Mouse (Mus musculus) small intestine, adult 10 weeks (tissue): ENCODE results near the gene Gm10272. TPM values are rescaled to one million over a fixed set of nuclear protein-coding genes. Genes with fewer than 3 reads are reported as not detected.

ENCODE experiments used
- polyA plus RNA-seq: library from polyadenylated mRNA; stranded (reverse); fragments of 350-450 nt; fragmentation: Illumina TruSeq; extraction: RNeasy Lipid Tissue Mini Kit (QIAGEN cat#74804); gene quantifications from one replicate; pipeline ENCODE4 v1.2.3, GENCODE M21; 2014; ENCODE audit warnings: low replicate concordance

Gene Gm10272
- polyA plus RNA-seq: not detected

GRCm38 (mm10) chr10:77706326-77706725, at the start of gene Gm10272:
TSS of gene Gm10272 (plus strand) at chr10:77706626.

DNA sequence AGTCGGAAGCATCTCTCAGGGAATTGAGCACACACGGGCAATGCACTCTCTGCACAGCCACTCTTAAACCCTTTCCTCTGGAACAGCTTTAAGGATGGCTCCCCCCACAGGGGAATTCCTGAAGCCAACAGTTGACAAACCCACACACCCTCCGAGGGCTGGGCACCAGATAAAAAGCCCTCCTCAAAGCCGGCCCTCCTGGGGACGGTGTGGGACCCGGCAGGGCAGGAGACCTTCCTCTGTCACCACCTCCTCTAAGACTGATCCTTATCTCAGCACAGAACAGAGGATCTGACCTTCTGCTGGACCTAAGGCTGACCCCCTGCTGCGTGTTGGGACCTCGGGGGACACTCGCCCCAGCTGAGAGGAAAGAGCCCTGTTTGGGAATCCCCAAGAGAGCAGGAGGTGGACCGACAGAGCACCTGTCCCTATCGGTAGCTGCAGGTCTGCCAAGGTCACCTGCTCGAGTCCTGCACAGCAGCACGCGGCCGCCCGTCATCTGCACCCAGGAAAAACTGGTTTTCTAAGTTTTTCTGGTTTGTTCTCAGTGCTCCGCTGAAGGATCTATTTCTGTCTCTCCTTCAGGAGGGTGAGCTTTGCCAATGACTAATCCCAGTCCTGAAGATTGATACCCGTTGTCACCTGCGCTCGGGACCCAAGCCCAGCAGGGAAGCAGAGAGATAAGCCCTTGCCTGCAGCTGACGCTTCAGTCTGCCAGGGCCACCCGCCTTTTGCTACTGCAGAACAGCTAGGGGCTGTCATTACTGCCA, 20.3 kb upstream of the Gm10272 start, which contains the start of gene Tspear:
TSS of gene Tspear (plus strand) at position 675 of the 770 bp plus-strand sequence.

DNA sequence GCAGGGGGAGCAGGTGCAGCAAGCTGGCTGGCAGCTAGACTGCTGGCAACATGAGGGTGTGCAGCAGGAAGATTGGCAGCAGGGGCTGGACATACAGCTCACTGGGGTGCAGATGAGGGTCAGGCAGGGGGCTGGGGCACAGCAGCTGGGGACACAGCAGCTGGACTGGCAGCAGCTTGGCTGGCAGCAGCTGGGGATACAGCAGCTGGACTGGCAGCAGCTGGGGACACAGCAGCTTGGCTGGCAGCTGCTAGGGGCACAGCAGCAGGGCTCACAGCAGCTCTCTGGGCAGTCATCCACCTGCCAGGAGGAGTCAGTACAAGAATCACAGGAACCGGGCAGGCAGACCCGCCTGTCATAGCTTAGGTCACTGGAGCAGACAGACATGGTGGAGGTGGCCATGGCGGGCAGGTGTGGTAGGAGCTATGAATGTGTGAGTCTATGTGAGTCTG, 16.0 kb upstream of the Gm10272 start, which contains the start of gene Gm19402:
TSS of gene Gm19402 (minus strand) at position 402 of the 452 bp plus-strand sequence.

GRCm38 (mm10) chr10:77697133-77697532, 9.3 kb upstream of the Gm10272 start, which contains the start of gene Gm9508:
TSS of gene Gm9508 (minus strand) at chr10:77697233.

GRCm38 (mm10) chr10:77711157-77711556, 4.7 kb downstream of the Gm10272 start, which contains the start of gene Gm10024:
TSS of gene Gm10024 (plus strand) at chr10:77711457.

GRCm38 (mm10) chr10:77715507-77715906, 9.1 kb downstream of the Gm10272 start, which contains the start of gene Gm10142:
TSS of gene Gm10142 (plus strand) at chr10:77715807.

DNA sequence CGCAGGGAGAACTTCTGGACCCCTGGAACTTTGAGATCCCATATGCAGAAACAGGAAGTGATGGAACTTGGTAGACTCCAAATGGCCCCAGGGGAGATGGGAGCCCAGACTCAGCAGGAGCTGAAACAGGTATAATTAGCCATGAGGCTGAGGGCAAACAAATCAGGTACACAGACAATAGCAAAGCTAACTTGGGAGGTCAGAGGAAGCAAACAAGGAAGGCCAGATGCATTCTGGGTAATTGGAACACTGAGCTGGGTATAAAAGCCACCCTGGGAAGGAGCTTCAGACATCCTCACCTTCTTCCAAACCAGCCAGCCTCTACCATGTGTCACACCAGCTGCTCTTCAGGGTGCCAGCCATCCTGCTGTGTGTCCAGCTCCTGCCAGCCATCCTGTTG, 13.9 kb downstream of the Gm10272 start, which contains the start of gene Krtap12-1:
TSS of gene Krtap12-1 (plus strand) at position 301 of the 400 bp plus-strand sequence.

GRCm38 (mm10) chr10:77726186-77726585, 19.8 kb downstream of the Gm10272 start, which contains the start of gene Gm10100:
TSS of gene Gm10100 (plus strand) at chr10:77726486.

GRCm38 (mm10) chr10:77741924-77742688, 35.7 kb downstream of the Gm10272 start, which contains the start of gene Gm18596:
TSS of gene Gm18596 (minus strand) at chr10:77742638.

DNA sequence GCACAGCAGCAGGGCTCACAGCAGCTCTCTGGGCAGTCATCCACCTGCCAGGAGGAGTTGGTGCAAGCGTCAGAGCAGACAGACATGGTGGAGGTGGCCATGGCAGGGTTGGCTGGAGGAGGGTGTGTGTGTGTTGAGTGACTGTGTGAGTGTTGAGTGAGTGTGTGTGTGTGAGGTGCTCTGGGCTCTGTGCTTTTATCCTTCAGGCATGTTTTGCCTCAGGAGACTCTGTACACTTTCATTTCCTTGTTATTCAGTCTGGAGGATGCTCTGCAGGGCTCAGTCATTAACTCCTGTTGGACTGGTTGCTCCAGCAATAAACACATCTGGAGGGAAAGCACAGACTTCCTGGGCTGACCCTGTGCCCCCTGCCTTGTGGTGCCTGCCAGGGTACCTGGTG, 44.8 kb downstream of the Gm10272 start, which contains the start of gene Gm9736:
TSS of gene Gm9736 (minus strand) at position 101 of the 400 bp plus-strand sequence.

Other genes starting within 250 kb of the Gm10272 start
- gene Fam207a, start 190.8 kb upstream of the Gm10272 start, polyA plus RNA-seq: 0.22 TPM
- 3.0 TPM for gene Itgb2, start 176.4 kb upstream of the Gm10272 start, polyA plus RNA-seq
- gene Pttg1ip, start 124.9 kb upstream of the Gm10272 start, polyA plus RNA-seq: 153 TPM
- gene Sumo3, start 100.5 kb upstream of the Gm10272 start, polyA plus RNA-seq: 54.4 TPM
- not detected for gene Gm49325, start 100.4 kb upstream of the Gm10272 start, polyA plus RNA-seq
- 2.6 TPM for gene Ube2g2, start 84.4 kb upstream of the Gm10272 start, polyA plus RNA-seq
- not detected for gene Tspear, start 20.1 kb upstream of the Gm10272 start, polyA plus RNA-seq
- not detected for gene Gm19402, start 15.9 kb upstream of the Gm10272 start, polyA plus RNA-seq
- not detected for gene Gm9508, start 9.4 kb upstream of the Gm10272 start, polyA plus RNA-seq
- gene Gm10024, start 4.8 kb downstream of the Gm10272 start, polyA plus RNA-seq: not detected
- not detected for gene Gm10142, start 9.2 kb downstream of the Gm10272 start, polyA plus RNA-seq
- not detected for gene Krtap12-1, start 14.0 kb downstream of the Gm10272 start, polyA plus RNA-seq
- gene Gm10100, start 19.9 kb downstream of the Gm10272 start, polyA plus RNA-seq: not detected
- gene Gm18596, start 36.0 kb downstream of the Gm10272 start, polyA plus RNA-seq: not detected
- not detected for gene Gm9736, start 44.7 kb downstream of the Gm10272 start, polyA plus RNA-seq
- gene Gm3233, start 53.1 kb downstream of the Gm10272 start, polyA plus RNA-seq: not detected
- gene Gm3238, start 64.7 kb downstream of the Gm10272 start, polyA plus RNA-seq: not detected
- not detected for gene Gm7138, start 70.3 kb downstream of the Gm10272 start, polyA plus RNA-seq
- gene Gm3250, start 75.9 kb downstream of the Gm10272 start, polyA plus RNA-seq: not detected
- gene Gm7137, start 81.6 kb downstream of the Gm10272 start, polyA plus RNA-seq: not detected
- gene Gm9639, start 88.5 kb downstream of the Gm10272 start, polyA plus RNA-seq: not detected
- gene Gm19668, start 92.5 kb downstream of the Gm10272 start, polyA plus RNA-seq: not detected
- gene Gm9507, start 105.2 kb downstream of the Gm10272 start, polyA plus RNA-seq: not detected
- gene Gm2696, start 108.1 kb downstream of the Gm10272 start, polyA plus RNA-seq: not detected
- not detected for gene Krtap10-4, start 120.5 kb downstream of the Gm10272 start, polyA plus RNA-seq
- gene Krtap10-10, start 129.3 kb downstream of the Gm10272 start, polyA plus RNA-seq: not detected
- gene Gm36176, start 140.2 kb downstream of the Gm10272 start, polyA plus RNA-seq: not detected
- not detected for gene Gm10318, start 146.2 kb downstream of the Gm10272 start, polyA plus RNA-seq
- gene Gm3285, start 155.3 kb downstream of the Gm10272 start, polyA plus RNA-seq: not detected
- gene Lrrc3, start 195.9 kb downstream of the Gm10272 start, polyA plus RNA-seq: 2.0 TPM